Mouse (Mus musculus) stomach, embryonic 16.5 days (tissue): Measurements from ENCODE around the gene Mapk11. TPM values are rescaled to one million over a fixed set of nuclear protein-coding genes. Genes with fewer than 3 reads are reported as not detected.

Experiments
- microRNA-seq: library from miRNA; unstranded; fragments of <30 nt; microRNA quantifications from one replicate; pipeline ENCODE4, GENCODE M21; 2016
- polyA plus RNA-seq: library from polyadenylated mRNA; unstranded; fragments of >200 nt; fragmentation: Nextera tagmentation; extraction: Ambion mirVana; gene quantifications from 2 replicates; pipeline ENCODE4 v1.2.1, GENCODE M21; 2015

Mapk11 gene
- polyA plus RNA-seq, 1 experiment from 2014 or later, result 5.1 TPM

Small RNA genes lying within 50 kb of the gene (microRNA-seq; reads per million reads assigned to microRNA genes)
- gene Mir6958 (1.7 reads per million, percentile 2 among the genes with 10 or more reads in this experiment), gene Mir7118 (0.50 reads per million)

Other genes starting within 250 kb of the Mapk11 start
- not detected in 2 replicates for gene Ttll8, start 195.2 kb downstream of the Mapk11 start, polyA plus RNA-seq
- not detected in 2 replicates for gene Mlc1, start 170.6 kb downstream of the Mapk11 start, polyA plus RNA-seq
- not detected in 2 replicates for gene Mov10l1, start 166.7 kb downstream of the Mapk11 start, polyA plus RNA-seq
- gene Panx2, start 89.9 kb downstream of the Mapk11 start, polyA plus RNA-seq, result 0.40 and 1.2 TPM in 2 replicates
- 59.9 and 70.2 TPM in 2 replicates for gene Trabd, start 74.5 kb downstream of the Mapk11 start, polyA plus RNA-seq
- gene Selenoo, start 60.5 kb downstream of the Mapk11 start, polyA plus RNA-seq, result 13.4 and 15.0 TPM in 2 replicates
- gene Tubgcp6, start 26.5 kb downstream of the Mapk11 start, polyA plus RNA-seq, result 13.2 and 13.5 TPM in 2 replicates
- gene Hdac10, start 20.9 kb downstream of the Mapk11 start, polyA plus RNA-seq, result 23.7 and 26.0 TPM in 2 replicates
- gene Mapk12, start 8.9 kb downstream of the Mapk11 start, polyA plus RNA-seq, result 3.6 and 6.0 TPM in 2 replicates
- 153 and 178 TPM in 2 replicates for gene Plxnb2, start 31.2 kb upstream of the Mapk11 start, polyA plus RNA-seq
- 13.4 and 15.0 TPM in 2 replicates for gene Dennd6b, start 46.9 kb upstream of the Mapk11 start, polyA plus RNA-seq
- 20.2 and 24.4 TPM in 2 replicates for gene Ppp6r2, start 61.9 kb upstream of the Mapk11 start, polyA plus RNA-seq
- gene Sbf1, start 165.7 kb upstream of the Mapk11 start, polyA plus RNA-seq, result 47.6 and 49.5 TPM in 2 replicates
- gene Adm2, start 173.1 kb upstream of the Mapk11 start, polyA plus RNA-seq, result 0.71 and 0.99 TPM in 2 replicates
- 0.54 and 0.66 TPM in 2 replicates for gene Miox, start 184.8 kb upstream of the Mapk11 start, polyA plus RNA-seq
- gene Lmf2, start 206.0 kb upstream of the Mapk11 start, polyA plus RNA-seq, result 66.9 and 79.1 TPM in 2 replicates
- 150 and 166 TPM in 2 replicates for gene Ncaph2, start 206.1 kb upstream of the Mapk11 start, polyA plus RNA-seq
- 6.0 and 6.1 TPM in 2 replicates for gene Sco2, start 224.2 kb upstream of the Mapk11 start, polyA plus RNA-seq
- gene Tymp, start 227.4 kb upstream of the Mapk11 start, polyA plus RNA-seq, result 1.3 and 1.4 TPM in 2 replicates
- gene Odf3b, start 229.7 kb upstream of the Mapk11 start, polyA plus RNA-seq, result 0.54 and 0.94 TPM in 2 replicates
- gene Klhdc7b, start 235.3 kb upstream of the Mapk11 start, polyA plus RNA-seq, result 0.04 TPM in 1 of 2 replicates, not detected in the other